Mouse (Mus musculus) erythroblast, embryonic 14.5 days (primary cell): Measurements from ENCODE around the gene Lgi4. TPM values are rescaled to one million over a fixed set of nuclear protein-coding genes. Genes with fewer than 3 reads are reported as not detected.

ENCODE experiments used
- H3K27me3 ChIP-seq: 2 replicates; pipeline ENCODE4 v1.6.1; 2012; ENCODE audit warnings: inconsistent platforms; ENCODE audit not compliant: control insufficient read depth
- H3K36me3 ChIP-seq: 2 replicates; pipeline ENCODE4 v1.6.1; 2012; ENCODE audit warnings: mild to moderate bottlenecking, inconsistent platforms; ENCODE audit not compliant: control insufficient read depth
- H3K4me1 ChIP-seq: 2 replicates; pipeline ENCODE4 v1.6.1; 2012; ENCODE audit warnings: inconsistent platforms; ENCODE audit not compliant: control insufficient read depth
- H3K4me3 ChIP-seq: replicated peaks from 2 replicates; pipeline ENCODE3; 2012; ENCODE audit warnings: moderate library complexity, mild to moderate bottlenecking, inconsistent platforms
- H3K9me3 ChIP-seq: 2 replicates; pipeline ENCODE4 v1.6.1; 2012; ENCODE audit warnings: low read length, inconsistent platforms, mixed read lengths; ENCODE audit not compliant: control insufficient read depth
- GATA1 ChIP-seq: IDR thresholded peaks from 2 replicates; pipeline ENCODE4 v1.6.1; 2012; ENCODE audit warnings: low read length, inconsistent platforms, mixed read lengths
- TAL1 ChIP-seq: IDR thresholded peaks from 3 replicates; pipeline ENCODE4 v1.6.1; 2012; ENCODE audit warnings: low read length, inconsistent platforms, mixed read lengths
- polyA plus RNA-seq: library from polyadenylated mRNA; stranded (reverse); fragments of >175 nt; gene quantifications from 2 replicates; pipeline ENCODE4 v1.2.3, GENCODE M21; 2012

The Lgi4 gene
- polyA plus RNA-seq, 1 experiment: not detected

DNA sequence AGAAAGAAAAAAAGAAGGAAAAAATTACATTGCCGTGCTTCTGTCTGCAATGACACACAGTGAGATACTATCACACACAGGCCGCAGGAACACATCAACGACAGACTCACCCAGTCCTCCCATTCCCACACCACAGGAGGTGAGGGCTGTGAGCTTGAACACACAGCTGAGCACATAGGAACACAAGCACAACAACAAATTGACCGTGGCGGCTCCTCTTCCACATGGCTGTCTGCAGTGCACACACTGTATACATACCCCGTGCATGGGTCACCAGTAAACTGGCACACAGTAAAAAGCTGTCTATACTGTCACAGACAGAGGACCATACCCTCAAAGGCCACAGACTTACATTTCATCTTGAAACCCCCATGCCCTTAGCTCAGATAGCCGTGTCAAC, 2.7 kb upstream of the Lgi4 start:
- TF ChIP-seq TAL1 (no peak), GATA1 (no peak)
- peaks cover 21% of the 10 kb centered on the region for H3K27me3 ChIP-seq
- H3K4me1 ChIP-seq: no peaks in the 10 kb centered on the region; the same call in 1 of the 2 replicates

GRCm38 (mm10) chr7:31057071-31057470, 2.1 kb upstream of the Lgi4 start, which contains the start of gene Fxyd1:
TSS of gene Fxyd1 (minus strand) at chr7:31057199.
- H3K27me3 ChIP-seq: peaks cover 15% of the 10 kb centered on the region
- no peaks in the 10 kb centered on the region for H3K36me3 ChIP-seq
- no peaks in the 10 kb centered on the region; the same call in 1 of the 2 replicates for H3K4me1 ChIP-seq
- no peak within 1 kb of the TSS for H3K4me3 ChIP-seq
- no peak for TF ChIP-seq GATA1
- H3K9me3 ChIP-seq: no peaks in the 10 kb centered on the region

More for the DNA sequence above, 2.7 kb upstream of the Lgi4 start:
- Histone ChIP-seq H3K9me3 (no peaks in the 10 kb centered on the region), H3K4me3 (no peak overlapping the region), H3K36me3 (no peaks in the 10 kb centered on the region)

DNA sequence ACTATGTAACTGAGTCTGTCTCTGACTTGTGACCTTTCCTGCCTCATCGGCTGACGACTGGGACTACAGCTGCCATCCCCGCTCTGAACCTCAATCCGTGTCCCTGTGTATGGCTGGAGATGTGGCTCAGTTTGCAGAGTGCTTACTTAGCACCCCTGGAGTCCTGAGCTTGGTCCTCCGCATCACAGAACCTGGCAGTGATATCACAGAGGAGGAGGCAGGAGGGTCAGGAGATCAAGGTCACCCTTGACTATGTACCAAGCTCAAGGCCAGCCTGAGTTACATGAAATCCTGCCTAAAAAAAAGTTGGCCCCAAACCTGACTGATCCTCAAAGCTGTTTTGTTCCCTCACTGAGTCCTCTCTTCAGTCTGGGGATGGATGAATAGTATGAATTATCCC, 1.4 kb upstream of the Lgi4 start:
- TF ChIP-seq GATA1: no peak
- no peak for TF ChIP-seq TAL1
- Histone ChIP-seq H3K9me3 (no peaks in the 10 kb centered on the region), H3K27me3 (peaks cover 9% of the 10 kb centered on the region), H3K4me1 (no peaks in the 10 kb centered on the region; the same call in 1 of the 2 replicates), H3K4me3 (no peak overlapping the region), H3K36me3 (no peaks in the 10 kb centered on the region)

- no peaks in the 10 kb centered on the region for H3K9me3 ChIP-seq
- no peaks in the 10 kb centered on the region for H3K36me3 ChIP-seq
- no peaks in the 10 kb centered on the region; the same call in 1 of the 2 replicates for H3K4me1 ChIP-seq
- TF ChIP-seq GATA1: no peak
- TF ChIP-seq TAL1: no peak
- H3K4me3 ChIP-seq: no peak overlapping the region
- peaks cover 4% of the 10 kb centered on the region for H3K27me3 ChIP-seq
These were observed 931 bp upstream of the Lgi4 start for GRCm38 (mm10) chr7:31058211-31058610.

DNA sequence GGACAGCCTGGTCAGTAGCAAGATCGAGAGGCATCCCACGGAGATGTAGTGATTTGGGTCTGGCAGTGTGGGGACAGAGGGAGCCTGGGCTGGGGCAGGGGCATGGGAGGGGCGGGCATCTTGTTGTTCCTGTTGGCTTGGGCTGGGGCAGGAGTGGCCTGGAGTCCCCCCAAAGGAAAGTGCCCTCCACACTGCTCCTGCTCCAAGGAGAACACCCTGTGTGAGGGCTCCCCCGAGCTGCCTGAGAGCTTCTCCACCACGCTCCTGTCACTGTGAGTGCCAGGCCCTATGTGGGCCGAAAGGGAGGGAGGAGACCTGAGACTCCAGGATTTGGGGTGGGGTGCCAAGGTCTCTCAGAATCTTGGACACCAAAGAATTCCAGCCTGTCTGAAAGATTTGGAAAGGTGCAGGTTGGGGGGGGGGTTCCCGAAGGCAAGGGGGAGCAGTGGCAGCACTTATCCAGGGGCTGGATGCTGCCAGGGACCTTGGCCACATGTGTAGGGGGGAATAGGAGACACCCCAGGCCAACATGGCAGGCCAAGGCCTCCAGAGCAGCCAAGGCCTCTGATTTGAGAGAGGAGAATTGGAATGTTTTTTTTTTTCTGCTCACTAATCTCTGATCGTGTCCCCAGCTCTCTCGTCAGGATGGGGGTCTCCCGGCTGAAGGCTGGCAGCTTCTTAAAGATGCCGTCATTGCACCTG, 928 bp downstream of the Lgi4 start:
- Histone ChIP-seq H3K36me3 (no peaks in the 10 kb centered on the region), H3K27me3 (no peaks in the 10 kb centered on the region), H3K4me3 (no peak overlapping the region), H3K4me1 (no peaks in the 10 kb centered on the region), H3K9me3 (no peaks in the 10 kb centered on the region)
- TF ChIP-seq GATA1: no peak
- no peak for TF ChIP-seq TAL1

- no peak overlapping the region for H3K4me3 ChIP-seq
- H3K4me1 ChIP-seq: no peaks in the 10 kb centered on the region
- H3K27me3 ChIP-seq: no peaks in the 10 kb centered on the region
- no peak for TF ChIP-seq GATA1
- TF ChIP-seq TAL1: no peak
- no peaks in the 10 kb centered on the region for H3K9me3 ChIP-seq
- no peaks in the 10 kb centered on the region for H3K36me3 ChIP-seq
These were observed 1.5 kb downstream of the Lgi4 start for GRCm38 (mm10) chr7:31060621-31061010.

DNA sequence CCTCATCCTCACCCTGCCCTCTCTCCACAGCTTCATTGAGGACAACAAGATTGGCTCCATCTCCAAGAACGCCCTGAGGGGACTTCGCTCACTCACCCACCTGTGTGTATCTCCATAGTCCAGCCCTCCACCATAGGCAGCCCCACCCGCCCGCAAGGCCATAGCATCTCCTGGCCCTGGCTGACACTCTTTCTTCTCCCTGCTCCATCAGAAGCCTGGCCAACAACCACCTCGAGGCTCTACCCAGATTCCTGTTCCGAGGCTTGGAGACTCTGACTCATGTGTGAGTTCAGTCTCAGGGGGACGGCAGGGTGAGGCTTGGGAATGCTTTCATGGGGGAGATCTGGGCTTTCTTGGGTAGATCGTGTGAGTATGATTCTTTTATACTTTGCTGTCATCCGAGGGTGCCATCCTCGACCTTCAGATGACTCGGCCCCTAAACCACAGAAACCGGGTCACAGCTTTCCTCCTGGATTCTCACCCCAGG, 4.0 kb downstream of the Lgi4 start:
- no peaks in the 10 kb centered on the region for H3K27me3 ChIP-seq
- no peak overlapping the region for H3K4me3 ChIP-seq

DNA sequence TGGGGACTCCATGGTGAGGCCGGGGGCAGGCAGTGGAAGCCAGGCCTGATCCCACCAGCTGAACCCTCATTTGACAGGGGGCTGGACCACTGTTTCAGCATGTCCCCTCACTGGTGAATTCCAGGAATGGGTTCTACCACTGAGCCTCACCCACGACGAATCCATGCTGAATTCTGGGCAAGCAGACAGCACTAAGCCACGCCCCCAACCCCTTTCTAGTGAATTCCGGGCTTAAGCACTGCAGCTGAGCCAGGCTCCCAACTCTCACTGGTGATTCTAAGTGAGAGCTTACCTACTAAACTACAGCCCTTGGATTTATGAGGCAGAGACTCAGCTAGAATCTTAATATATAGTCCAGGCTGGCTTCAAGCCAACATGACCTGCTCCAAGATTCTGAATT, 8.7 kb downstream of the Lgi4 start:
- Histone ChIP-seq H3K36me3 (no peaks in the 10 kb centered on the region), H3K4me3 (no peak overlapping the region), H3K4me1 (no peaks in the 10 kb centered on the region), H3K27me3 (no peaks in the 10 kb centered on the region), H3K9me3 (no peaks in the 10 kb centered on the region)
- TF ChIP-seq GATA1 (no peak), TAL1 (no peak)

More for the DNA sequence above, 4.0 kb downstream of the Lgi4 start:
- Histone ChIP-seq H3K9me3 (no peaks in the 10 kb centered on the region), H3K36me3 (no peaks in the 10 kb centered on the region), H3K4me1 (no peaks in the 10 kb centered on the region)
- TF ChIP-seq GATA1: no peak
- TF ChIP-seq TAL1: no peak

GRCm38 (mm10) chr7:31069491-31069890, 10.3 kb downstream of the Lgi4 start:
- H3K4me1 ChIP-seq: no peaks in the 10 kb centered on the region
- TF ChIP-seq GATA1 (no peak), TAL1 (no peak)
- H3K27me3 ChIP-seq: no peaks in the 10 kb centered on the region
- no peak overlapping the region for H3K4me3 ChIP-seq
- H3K36me3 ChIP-seq: no peaks in the 10 kb centered on the region
- no peaks in the 10 kb centered on the region for H3K9me3 ChIP-seq
